Mouse (Mus musculus): ENCODE data around the gene Immp2l. TPM values are rescaled to one million over a fixed set of nuclear protein-coding genes. Genes with fewer than 3 reads are reported as not detected.

Immp2l gene
- polyA plus RNA-seq, 1 experiment from 2014 or later, result 20.5 TPM

GRCm38 (mm10) chr12:41317431-41317830 lies 293.5 kb downstream of the Immp2l start:
- Histone ChIP-seq H3K9me3 (ENCODE audit: control insufficient read depth, low read length) (no peaks in the 10 kb centered on the region), H3K27ac (ENCODE audit: low read depth) (no peak overlapping the region), H3K4me2 (ENCODE audit: low read length) (no peak overlapping the region), H3K4me3 (ENCODE audit: low read depth, low read length) (no peak overlapping the region), H3K4me1 (replicated peaks; ENCODE audit: control insufficient read depth, insufficient read depth, low read length) (0 out of 2 replicates have a peak, but pooled peaks cover 3% of the 10 kb centered on the region), H3K27me3 (replicated peaks; ENCODE audit: control insufficient read depth, insufficient read depth, low read length) (no peaks in the 10 kb centered on the region), H3K36me3 (ENCODE audit: control insufficient read depth, insufficient read depth, low read length) (no peaks in the 10 kb centered on the region), H3K9ac (ENCODE audit: low read length) (no peak overlapping the region)
- ATAC-seq (replicated peaks; ENCODE audit: low FRiP score, low TSS enrichment, low read depth) (no peak), DNase-seq (ENCODE audit: low spot score) (no peak)
- 87% methylated on average over 2 of the region's 2 CpGs for WGBS

- H3K27ac ChIP-seq (ENCODE audit: low read depth), result no peak overlapping the region
- WGBS, result 56% methylated on average over 1 of the region's 1 CpGs
These were observed 298.1 kb downstream of the Immp2l start for GRCm38 (mm10) chr12:41322018-41322417.

GRCm38 (mm10) chr12:41324418-41324817 lies 300.5 kb downstream of the Immp2l start:
- DNase-seq (ENCODE audit: low spot score), result no peak
- no peak for ATAC-seq (replicated peaks; ENCODE audit: low FRiP score, low TSS enrichment, low read depth)
- WGBS, result 80% methylated on average over 2 of the region's 2 CpGs
- H3K27me3 ChIP-seq (replicated peaks; ENCODE audit: control insufficient read depth, insufficient read depth, low read length), result no peaks in the 10 kb centered on the region
- H3K4me2 ChIP-seq (ENCODE audit: low read length), result no peak overlapping the region
- H3K4me1 ChIP-seq (replicated peaks; ENCODE audit: control insufficient read depth, insufficient read depth, low read length), result no peaks in the 10 kb centered on the region
- H3K9me3 ChIP-seq (ENCODE audit: control insufficient read depth, low read length), result no peaks in the 10 kb centered on the region
- H3K9ac ChIP-seq (ENCODE audit: low read length), result no peak overlapping the region
- no peaks in the 10 kb centered on the region for H3K36me3 ChIP-seq (ENCODE audit: control insufficient read depth, insufficient read depth, low read length)
- H3K27ac ChIP-seq (ENCODE audit: low read depth), result no peak overlapping the region
- no peak overlapping the region for H3K4me3 ChIP-seq (ENCODE audit: low read depth, low read length)

More at GRCm38 (mm10) chr12:41322018-41322417, 298.1 kb downstream of the Immp2l start:
- no peak for DNase-seq (ENCODE audit: low spot score)
- H3K4me2 ChIP-seq (ENCODE audit: low read length), result no peak overlapping the region
- no peak overlapping the region for H3K9ac ChIP-seq (ENCODE audit: low read length)
- no peaks in the 10 kb centered on the region for H3K27me3 ChIP-seq (replicated peaks; ENCODE audit: control insufficient read depth, insufficient read depth, low read length)
- H3K9me3 ChIP-seq (ENCODE audit: control insufficient read depth, low read length), result no peaks in the 10 kb centered on the region
- no peaks in the 10 kb centered on the region for H3K36me3 ChIP-seq (ENCODE audit: control insufficient read depth, insufficient read depth, low read length)
- H3K4me3 ChIP-seq (ENCODE audit: low read depth, low read length), result no peak overlapping the region
- ATAC-seq (replicated peaks; ENCODE audit: low FRiP score, low TSS enrichment, low read depth), result no peak
- no peaks in the 10 kb centered on the region for H3K4me1 ChIP-seq (replicated peaks; ENCODE audit: control insufficient read depth, insufficient read depth, low read length)

GRCm38 (mm10) chr12:41325756-41326155 lies 301.9 kb downstream of the Immp2l start:
- no peak for DNase-seq (ENCODE audit: low spot score)
- Histone ChIP-seq H3K9ac (ENCODE audit: low read length) (no peak overlapping the region), H3K27me3 (replicated peaks; ENCODE audit: control insufficient read depth, insufficient read depth, low read length) (no peaks in the 10 kb centered on the region), H3K4me2 (ENCODE audit: low read length) (no peak overlapping the region), H3K4me3 (ENCODE audit: low read depth, low read length) (no peak overlapping the region), H3K9me3 (ENCODE audit: control insufficient read depth, low read length) (no peaks in the 10 kb centered on the region), H3K27ac (ENCODE audit: low read depth) (no peak overlapping the region), H3K36me3 (ENCODE audit: control insufficient read depth, insufficient read depth, low read length) (no peaks in the 10 kb centered on the region), H3K4me1 (replicated peaks; ENCODE audit: control insufficient read depth, insufficient read depth, low read length) (no peaks in the 10 kb centered on the region)
- no peak for ATAC-seq (replicated peaks; ENCODE audit: low FRiP score, low TSS enrichment, low read depth)
- 87% methylated on average over 2 of the region's 2 CpGs for WGBS

GRCm38 (mm10) chr12:41330988-41331671 lies 307.2 kb downstream of the Immp2l start:
- Histone ChIP-seq H3K9me3 (ENCODE audit: control insufficient read depth, low read length) (no peaks in the 10 kb centered on the region), H3K4me1 (replicated peaks; ENCODE audit: control insufficient read depth, insufficient read depth, low read length) (no peaks in the 10 kb centered on the region), H3K36me3 (ENCODE audit: control insufficient read depth, insufficient read depth, low read length) (no peaks in the 10 kb centered on the region), H3K27ac (ENCODE audit: low read depth) (no peak overlapping the region), H3K4me3 (ENCODE audit: low read depth, low read length) (no peak overlapping the region), H3K27me3 (replicated peaks; ENCODE audit: control insufficient read depth, insufficient read depth, low read length) (no peaks in the 10 kb centered on the region), H3K4me2 (ENCODE audit: low read length) (no peak overlapping the region), H3K9ac (ENCODE audit: low read length) (no peak overlapping the region)
- ATAC-seq (replicated peaks; ENCODE audit: low FRiP score, low TSS enrichment, low read depth) (no peak), DNase-seq (ENCODE audit: low spot score) (no peak)
- 78% methylated on average over 7 of the region's 7 CpGs for WGBS

GRCm38 (mm10) chr12:41345621-41346020 lies 321.7 kb downstream of the Immp2l start:
- WGBS, result 84% methylated on average over 4 of the region's 4 CpGs
- Histone ChIP-seq H3K4me1 (replicated peaks; ENCODE audit: control insufficient read depth, insufficient read depth, low read length) (no peaks in the 10 kb centered on the region), H3K27ac (ENCODE audit: low read depth) (no peak overlapping the region), H3K4me3 (ENCODE audit: low read depth, low read length) (no peak overlapping the region), H3K4me2 (ENCODE audit: low read length) (no peak overlapping the region), H3K27me3 (replicated peaks; ENCODE audit: control insufficient read depth, insufficient read depth, low read length) (no peaks in the 10 kb centered on the region), H3K36me3 (ENCODE audit: control insufficient read depth, insufficient read depth, low read length) (no peaks in the 10 kb centered on the region), H3K9ac (ENCODE audit: low read length) (no peak overlapping the region), H3K9me3 (ENCODE audit: control insufficient read depth, low read length) (no peaks in the 10 kb centered on the region)
- ATAC-seq (replicated peaks; ENCODE audit: low FRiP score, low TSS enrichment, low read depth) (no peak), DNase-seq (ENCODE audit: low spot score) (no peak)

GRCm38 (mm10) chr12:41347494-41347893 lies 323.6 kb downstream of the Immp2l start:
- no peak overlapping the region for H3K27ac ChIP-seq (ENCODE audit: low read depth)
- no peak overlapping the region for H3K4me3 ChIP-seq (ENCODE audit: low read depth, low read length)
- H3K9me3 ChIP-seq (ENCODE audit: control insufficient read depth, low read length), result no peaks in the 10 kb centered on the region
- H3K4me1 ChIP-seq (replicated peaks; ENCODE audit: control insufficient read depth, insufficient read depth, low read length), result no peaks in the 10 kb centered on the region
- H3K27me3 ChIP-seq (replicated peaks; ENCODE audit: control insufficient read depth, insufficient read depth, low read length), result no peaks in the 10 kb centered on the region
- no peaks in the 10 kb centered on the region for H3K36me3 ChIP-seq (ENCODE audit: control insufficient read depth, insufficient read depth, low read length)
- DNase-seq (ENCODE audit: low spot score) (no peak), ATAC-seq (replicated peaks; ENCODE audit: low FRiP score, low TSS enrichment, low read depth) (no peak)
- WGBS, result 100% methylated on average over 2 of the region's 2 CpGs
- H3K9ac ChIP-seq (ENCODE audit: low read length), result no peak overlapping the region
- no peak overlapping the region for H3K4me2 ChIP-seq (ENCODE audit: low read length)

GRCm38 (mm10) chr12:41349386-41349785 lies 325.5 kb downstream of the Immp2l start:
- no peak for DNase-seq (ENCODE audit: low spot score)
- Histone ChIP-seq H3K4me2 (ENCODE audit: low read length) (no peak overlapping the region), H3K9ac (ENCODE audit: low read length) (no peak overlapping the region), H3K27ac (ENCODE audit: low read depth) (no peak overlapping the region), H3K4me1 (replicated peaks; ENCODE audit: control insufficient read depth, insufficient read depth, low read length) (no peaks in the 10 kb centered on the region), H3K9me3 (ENCODE audit: control insufficient read depth, low read length) (no peaks in the 10 kb centered on the region), H3K27me3 (replicated peaks; ENCODE audit: control insufficient read depth, insufficient read depth, low read length) (no peaks in the 10 kb centered on the region), H3K4me3 (ENCODE audit: low read depth, low read length) (no peak overlapping the region), H3K36me3 (ENCODE audit: control insufficient read depth, insufficient read depth, low read length) (no peaks in the 10 kb centered on the region)
- ATAC-seq (replicated peaks; ENCODE audit: low FRiP score, low TSS enrichment, low read depth), result no peak
- WGBS, result 56% methylated on average over 2 of the region's 2 CpGs

- no peak for DNase-seq (ENCODE audit: low spot score)
- Histone ChIP-seq H3K9ac (ENCODE audit: low read length) (no peak overlapping the region), H3K4me3 (ENCODE audit: low read depth, low read length) (no peak overlapping the region), H3K9me3 (ENCODE audit: control insufficient read depth, low read length) (no peaks in the 10 kb centered on the region), H3K4me1 (replicated peaks; ENCODE audit: control insufficient read depth, insufficient read depth, low read length) (no peaks in the 10 kb centered on the region), H3K4me2 (ENCODE audit: low read length) (no peak overlapping the region), H3K36me3 (ENCODE audit: control insufficient read depth, insufficient read depth, low read length) (no peaks in the 10 kb centered on the region), H3K27me3 (replicated peaks; ENCODE audit: control insufficient read depth, insufficient read depth, low read length) (no peaks in the 10 kb centered on the region), H3K27ac (ENCODE audit: low read depth) (no peak overlapping the region)
- 78% methylated on average over 2 of the region's 2 CpGs for WGBS
- no peak for ATAC-seq (replicated peaks; ENCODE audit: low FRiP score, low TSS enrichment, low read depth)
These were observed 325.9 kb downstream of the Immp2l start for GRCm38 (mm10) chr12:41349814-41350213.

All from intestine, embryonic 14.5 days (tissue).